Mouse (Mus musculus) embryo, embryonic 9.5 days (tissue): ENCODE data around the gene Zfp704.

Source experiments
- DNase-seq: peaks from one replicate; pipeline ENCODE4 v3.0.0-alpha.2; 2017; ENCODE audit errors: extremely low spot score

Zfp704 gene

DNA sequence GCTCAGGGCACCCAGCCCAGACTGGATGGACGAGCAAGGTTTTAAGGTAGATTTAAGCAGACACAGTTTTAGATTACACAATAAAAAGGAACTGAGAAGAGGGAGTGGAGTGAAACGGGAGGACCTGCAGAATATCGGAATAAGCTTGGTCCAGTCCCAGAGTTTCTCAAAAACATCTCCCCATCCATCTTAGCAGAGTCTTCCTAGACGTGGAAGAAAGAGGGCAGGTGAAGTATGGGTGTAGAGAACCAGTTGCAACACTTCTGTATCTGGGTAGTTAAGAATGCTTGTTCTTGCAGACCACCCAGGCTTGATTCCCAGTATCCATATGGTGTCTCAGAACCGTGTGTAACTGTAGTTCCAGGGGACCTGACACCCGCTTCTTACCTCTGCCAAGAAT lies 149.6 kb downstream of the Zfp704 start:
- DNase-seq = no peak

DNA sequence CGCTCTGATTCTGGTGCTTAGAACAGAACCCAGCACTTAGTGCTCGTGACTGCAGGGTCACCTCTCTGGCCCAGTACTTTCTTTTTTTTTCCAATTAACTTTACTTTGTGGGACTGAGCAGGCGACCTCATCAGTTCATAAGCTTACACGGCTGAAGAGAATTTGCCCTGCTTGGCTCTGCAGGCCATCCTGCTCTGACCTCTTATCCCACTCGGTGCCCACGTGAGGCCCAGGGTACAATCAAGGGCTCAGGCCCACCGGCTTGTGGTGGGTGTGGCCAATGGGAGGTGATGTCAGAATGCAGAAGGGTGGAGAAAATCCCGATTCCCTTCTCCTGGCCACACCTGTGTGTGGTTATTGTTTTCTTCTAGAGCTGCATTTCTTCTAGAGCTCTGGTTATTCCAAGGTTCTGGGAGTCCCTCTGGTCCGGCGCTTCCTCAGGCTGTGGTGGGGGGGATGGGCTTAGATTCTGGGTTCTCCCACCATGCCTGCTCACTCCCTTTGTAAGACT lies 153.4 kb downstream of the Zfp704 start:
- DNase-seq = no peak

DNA sequence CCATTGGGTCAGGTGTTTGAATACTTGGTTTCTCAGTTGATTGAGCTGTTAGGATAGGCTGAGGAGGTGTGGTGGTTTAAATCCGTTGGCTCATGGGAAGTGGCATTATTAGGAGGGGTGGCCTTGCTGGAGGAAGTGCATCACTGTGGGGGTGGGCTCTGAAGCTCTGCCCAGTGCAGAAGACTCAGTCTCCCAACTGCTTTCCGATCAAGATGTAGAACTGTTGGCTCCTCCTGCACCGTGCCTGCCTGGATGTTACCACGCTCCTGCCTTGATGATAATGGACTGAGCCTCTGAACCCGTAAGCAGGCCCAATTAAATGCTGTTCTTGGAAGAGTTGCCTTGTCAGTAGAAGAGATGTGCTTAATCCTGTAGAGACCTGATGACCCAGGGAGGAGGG lies 154.5 kb downstream of the Zfp704 start:
- no peak for DNase-seq

DNA sequence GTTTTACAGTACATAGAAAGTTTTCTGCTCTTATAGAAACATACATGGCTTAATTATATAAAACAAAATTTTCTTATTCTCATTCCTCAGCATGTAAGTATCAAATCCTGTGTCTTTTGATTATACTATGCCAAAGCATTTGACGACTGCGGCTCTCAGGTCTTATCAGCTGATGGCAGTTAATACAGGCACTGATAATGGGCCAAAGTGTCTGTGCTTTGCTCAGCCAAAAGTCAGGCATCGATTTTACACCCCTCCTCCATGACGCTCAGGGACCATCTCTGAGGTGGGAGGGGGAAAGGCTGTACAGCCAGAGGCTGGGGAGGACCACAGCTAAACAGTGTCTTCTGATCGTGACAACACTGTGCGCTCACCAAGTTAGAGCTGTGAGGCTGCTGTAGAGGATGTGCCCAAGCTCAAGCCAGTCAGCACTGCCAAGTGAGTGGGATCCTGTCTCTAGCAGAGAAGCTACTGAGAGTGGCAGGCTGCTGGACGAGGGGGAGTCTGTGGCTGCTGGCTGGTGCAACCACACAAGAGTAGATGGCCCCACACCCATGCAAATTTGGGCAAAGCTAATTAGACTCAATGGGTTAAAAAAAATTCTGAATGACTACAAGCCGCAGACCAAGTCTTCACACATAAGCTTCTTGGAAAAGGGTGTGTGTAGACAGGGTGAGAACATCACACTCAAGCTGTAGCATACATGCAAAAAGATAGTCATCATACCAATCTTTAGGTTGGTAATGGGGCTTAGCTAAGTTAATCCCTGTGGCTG lies 155.1 kb downstream of the Zfp704 start:
- no peak for DNase-seq

DNA sequence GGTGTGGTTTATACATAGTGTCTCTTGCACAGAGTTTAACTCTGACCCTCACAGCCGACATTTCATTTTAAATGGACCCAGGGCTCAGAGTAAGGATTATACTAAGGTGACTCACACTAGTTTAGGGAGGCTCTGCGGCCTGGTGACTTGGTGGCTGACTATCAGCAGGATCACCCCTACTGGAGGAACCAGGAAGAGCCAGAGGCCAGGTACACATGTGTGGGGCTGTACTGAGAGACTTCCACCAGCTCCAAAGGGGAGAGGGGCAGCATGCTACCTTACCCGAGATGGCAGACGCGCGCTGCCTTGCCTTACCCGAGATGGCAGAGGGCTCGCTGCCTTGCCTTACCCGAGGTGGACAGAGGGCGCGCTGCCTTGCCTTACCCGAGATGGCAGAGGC lies 159.4 kb downstream of the Zfp704 start:
- no peak for DNase-seq

DNA sequence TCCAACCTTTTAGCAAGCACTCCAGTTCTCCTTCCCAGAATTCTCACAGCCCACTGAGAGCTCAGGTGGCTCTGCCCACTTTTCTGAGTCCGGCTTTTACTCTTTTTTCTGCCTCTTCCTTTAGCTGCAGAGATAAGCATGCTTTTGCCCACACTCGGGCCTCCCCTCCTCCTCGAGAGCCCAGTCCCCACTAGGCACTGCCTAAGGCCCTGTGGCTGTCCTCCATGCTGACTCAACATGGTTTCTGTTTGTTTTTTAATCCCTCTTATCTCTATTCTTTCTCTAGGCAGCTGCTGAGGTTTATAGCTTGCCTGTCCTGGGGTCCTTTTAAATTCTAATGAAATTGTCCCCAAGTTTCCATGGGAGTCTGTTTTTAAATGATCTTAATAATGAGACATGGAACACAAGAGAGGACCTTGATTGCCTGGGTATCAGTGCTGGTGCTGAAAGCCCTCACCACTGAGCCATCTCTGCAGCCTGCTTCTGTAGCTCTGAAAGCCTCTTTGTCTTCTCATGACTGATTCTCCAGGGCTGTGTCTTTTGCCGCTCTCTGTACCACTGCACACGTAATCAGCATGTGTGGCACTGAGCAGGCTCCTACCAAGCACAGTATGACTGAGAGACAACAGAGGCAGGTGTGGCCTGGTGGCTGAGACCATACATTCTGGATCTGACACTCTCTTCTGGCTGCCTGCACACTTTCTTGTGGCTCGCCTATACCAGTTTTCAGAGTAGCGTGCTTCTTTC lies 160.5 kb downstream of the Zfp704 start:
- DNase-seq = no peak

DNA sequence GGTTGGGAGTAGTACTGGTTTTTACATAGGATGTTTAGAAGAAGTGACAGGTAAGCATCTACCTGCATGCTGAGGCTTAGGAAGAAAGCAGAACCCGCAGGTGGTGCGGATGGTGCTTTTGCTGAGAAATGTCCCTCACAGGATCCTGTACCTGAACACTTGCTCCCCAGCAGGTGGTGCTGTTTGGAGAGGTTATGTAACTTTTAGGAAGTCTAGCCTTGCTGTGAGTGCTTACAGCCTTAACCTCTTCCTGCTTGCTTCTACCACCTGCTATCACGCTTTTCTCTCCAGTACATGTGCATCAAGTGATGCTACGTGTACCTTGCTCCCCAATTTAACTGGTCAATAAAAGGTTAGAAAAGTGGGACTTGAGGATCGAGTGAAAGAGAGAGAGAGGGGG lies 161.3 kb downstream of the Zfp704 start:
- no peak for DNase-seq

DNA sequence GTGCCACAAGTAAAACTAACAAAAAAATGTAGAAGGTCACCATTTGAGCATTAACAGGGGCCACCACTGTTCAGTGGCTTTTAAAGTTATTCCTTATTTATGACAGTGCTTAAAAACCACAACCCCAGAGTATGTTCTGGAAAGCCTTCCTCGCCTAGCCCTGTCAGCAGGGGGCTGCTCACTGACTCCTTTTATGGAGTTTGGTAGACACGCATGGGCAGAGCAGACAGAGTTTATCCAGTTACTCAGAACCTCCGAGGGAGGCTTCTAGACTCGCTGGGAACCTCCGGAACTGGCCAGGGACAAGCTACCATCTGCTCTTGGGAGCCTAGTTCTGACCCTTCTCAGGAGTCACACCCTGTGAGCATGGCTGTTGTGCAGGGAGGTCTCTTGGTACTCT lies 165.3 kb downstream of the Zfp704 start:
- DNase-seq = no peak

DNA sequence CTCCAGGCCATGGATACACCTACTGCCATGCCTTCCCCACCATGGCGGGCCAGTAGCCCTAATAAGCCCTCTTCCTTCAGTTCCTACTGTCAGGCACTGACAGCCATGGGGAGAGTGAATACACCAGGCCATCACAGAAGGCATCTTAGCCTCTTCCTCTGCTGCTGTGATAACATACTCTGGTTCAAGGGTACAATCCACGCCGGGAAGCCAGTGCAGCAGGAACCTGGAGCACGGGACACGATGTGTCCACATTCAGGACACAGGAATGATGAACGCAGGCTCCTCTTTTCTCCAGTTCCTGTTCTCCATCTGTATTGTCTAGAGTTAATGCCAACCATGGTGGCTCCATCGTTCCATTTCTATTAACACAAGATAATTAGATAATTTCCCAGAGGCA lies 165.9 kb downstream of the Zfp704 start:
- DNase-seq = no peak

DNA sequence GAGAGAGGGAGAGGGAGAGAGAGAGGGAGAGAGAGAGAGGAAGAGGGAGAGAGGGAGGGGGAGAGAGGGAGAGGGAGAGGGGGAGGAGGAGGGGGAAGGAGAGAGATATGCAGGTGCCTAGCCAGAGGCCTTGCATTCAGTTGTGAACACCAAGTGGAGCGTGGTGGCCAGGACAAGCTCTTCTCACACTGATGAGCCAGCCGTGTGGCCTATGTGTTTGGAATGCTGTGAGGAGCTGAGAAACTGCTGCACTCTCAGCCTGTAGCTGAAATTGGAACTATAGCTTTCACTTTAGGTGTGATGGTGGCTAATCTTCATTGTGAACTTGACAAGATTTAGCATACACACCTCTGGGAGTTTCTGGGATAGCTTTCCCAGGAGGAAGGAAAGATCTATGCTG lies 166.4 kb downstream of the Zfp704 start:
- DNase-seq = no peak

DNA sequence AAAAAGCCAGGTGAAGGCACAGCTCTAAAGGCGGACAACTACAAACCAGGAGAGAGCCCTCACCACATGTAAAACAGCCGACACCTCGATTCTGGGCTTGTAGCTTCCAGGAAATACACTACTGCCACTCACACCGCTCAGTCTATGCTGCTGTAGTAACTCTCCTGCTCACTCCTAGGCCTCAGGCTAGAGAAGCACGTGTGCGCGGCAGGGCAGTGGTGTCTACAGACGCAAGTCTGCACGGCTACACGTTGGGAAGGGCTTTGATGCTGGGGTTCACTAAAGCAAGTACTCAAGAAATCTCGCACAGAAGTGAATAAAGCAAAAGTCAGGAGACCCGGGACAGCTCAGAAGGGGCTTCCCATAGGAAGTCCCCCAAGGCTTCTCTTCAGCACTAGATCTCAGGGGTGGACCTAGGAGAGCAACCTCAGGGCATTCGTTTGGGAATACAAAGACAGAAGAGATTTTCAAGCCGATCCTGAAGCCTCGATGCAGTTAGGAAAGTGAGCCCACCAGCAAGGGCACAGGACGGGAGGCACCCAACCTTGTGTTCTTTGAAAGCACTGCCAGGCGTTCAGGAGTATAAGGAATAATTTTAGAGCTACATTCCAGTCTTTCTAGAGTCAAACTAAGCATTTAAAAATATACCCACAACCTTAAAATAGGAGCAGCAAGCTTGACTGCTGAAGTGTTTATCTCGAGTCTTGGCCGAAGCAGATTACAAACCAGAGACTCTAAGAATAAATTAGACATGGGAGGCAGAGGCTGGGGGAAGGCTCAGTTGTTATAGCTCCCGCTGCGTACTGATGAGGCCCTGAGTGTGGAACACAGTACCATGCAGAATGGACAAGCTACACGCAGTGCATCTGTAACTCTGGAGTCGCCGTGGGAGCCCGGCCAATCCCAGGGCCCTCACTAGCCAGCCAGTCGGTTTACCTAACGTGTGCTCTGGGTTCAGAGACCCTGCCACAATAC lies 168.0 kb downstream of the Zfp704 start:
- DNase-seq = no peak

DNA sequence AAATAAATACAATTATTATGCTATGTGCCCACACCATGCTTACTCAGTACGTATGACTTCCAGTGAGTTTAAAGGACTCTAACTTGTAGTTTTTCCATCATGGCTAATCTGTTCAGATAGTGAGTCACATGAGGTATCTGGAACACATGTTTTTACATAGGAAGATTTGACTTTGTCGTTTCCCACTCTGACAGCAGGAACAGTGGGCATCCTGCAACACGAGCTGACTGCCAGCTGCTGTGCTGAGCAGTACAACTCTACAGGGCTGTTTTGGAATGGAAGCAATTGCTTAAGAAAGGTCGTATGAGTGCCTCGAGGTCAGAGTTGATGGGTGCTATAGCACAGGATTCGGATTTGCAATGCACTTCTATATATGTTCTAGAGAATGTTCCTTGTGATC lies 169.4 kb downstream of the Zfp704 start:
- DNase-seq = no peak

DNA sequence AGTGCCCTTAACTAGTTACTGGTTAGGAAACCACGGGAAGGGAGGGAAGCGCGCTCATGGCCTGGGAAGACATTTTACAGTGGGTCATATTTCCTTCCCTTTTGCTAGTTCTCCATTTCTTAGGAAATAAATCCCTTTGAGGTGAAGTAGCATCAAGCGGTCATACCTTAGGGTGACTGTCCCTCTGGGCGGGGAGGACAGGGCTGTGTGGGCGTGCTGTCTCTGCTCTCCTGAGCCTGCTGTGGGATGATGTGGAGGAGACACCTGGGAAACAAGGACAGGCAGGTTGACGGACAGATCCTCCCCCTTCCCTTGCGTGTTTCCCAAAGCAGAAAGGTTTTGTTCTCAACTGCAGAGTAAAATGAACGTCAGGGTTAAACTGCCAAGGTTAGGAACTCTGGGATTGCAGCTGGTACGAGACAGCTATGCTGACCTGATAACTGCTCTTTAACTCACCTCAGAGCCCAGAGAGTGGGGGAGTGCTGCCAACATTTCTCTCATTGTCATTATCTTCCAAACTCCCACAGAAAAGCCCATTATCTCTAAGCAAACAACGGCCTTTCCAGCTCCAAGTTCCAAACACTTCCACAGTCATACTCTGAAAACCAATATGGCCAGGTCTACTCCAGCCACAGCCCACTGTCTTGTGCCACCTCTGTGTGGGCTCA lies 170.1 kb downstream of the Zfp704 start:
- DNase-seq = no peak

DNA sequence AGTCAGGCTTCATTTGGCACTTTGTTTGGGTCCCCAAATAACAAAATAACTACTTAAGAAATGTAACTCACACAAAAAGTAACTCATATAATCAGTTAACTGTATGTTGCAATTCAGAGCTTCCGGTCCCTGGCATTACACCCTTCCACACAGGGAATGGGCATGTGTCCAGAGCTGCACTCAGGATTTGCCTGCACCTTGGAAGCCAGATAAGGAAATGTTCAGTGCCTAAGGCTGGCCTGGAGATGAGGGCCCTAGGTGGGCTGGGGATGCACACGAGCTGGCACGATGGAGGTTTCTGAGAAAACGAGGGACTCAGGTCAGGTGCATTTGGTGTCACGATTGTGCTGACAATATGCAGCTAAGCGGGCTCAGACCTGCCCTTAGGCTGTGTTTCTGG lies 173.6 kb downstream of the Zfp704 start:
- no peak for DNase-seq

DNA sequence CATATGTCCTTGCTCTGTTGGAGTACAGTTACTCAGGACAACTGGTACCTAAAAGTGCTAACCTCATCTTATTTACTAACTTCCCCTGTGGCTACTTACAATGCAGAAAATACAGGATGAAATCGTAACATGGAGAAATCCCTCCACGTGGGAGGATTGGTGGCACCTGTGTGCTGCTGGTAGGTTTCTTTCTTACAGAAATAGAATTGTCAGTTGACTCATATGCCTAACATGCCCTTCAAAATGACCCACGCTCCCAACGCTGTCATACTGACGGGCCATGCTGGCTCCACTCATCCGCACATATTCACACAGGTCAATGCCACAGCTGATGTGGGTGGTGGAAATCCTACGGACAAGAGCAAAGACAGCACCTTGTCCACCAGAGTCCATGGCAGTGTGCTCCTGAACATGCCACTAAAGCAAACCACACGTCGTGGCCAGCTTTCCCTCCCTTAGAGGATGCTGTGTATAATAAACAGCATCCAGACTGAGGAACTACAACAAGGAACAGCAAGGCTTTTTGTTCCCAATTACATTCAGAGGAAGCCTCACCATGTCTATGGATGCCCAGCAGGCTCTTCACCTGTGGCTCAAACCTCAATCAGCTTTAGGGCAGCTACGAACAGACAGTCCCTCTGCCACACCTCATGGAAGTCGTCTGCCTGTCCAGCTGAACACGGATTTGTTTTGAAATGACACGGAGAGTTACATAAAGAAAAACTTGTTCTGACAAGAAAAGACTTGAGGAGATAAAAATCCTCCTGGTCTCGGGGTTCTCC lies 175.3 kb downstream of the Zfp704 start:
- no peak for DNase-seq

DNA sequence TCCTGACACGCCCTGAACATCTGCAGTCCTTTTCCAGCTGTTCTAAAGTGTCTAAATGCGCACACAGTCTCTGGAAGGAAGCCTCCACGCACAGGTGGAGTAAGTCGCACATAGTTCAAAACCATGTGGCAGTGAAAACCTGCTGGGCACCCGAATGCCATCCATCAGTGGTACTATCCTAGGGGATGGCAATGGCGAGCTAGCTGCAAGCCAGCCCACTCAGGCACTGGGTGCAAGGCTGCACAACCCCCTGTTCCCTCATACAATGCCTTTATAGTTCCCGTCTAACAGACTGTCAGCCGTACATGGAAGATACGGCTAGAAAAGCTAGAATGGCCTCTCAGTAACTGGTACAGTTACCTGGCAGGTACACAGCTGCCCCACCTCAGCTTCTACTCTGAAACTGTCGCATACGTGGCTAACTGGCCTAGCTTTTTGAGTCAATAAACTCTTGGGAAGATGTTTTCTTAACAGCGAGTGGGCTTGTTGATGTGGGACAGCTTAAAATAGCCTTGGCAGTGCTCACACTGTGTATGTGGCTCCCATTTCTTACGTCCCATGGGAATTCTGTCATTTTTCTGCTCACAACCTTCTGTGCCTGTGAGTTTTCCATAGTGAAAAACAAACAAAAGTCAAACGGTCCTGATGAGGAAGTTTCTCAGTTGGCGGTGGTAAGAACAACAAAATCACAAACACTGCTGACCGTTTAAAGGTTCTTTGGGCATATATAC lies 176.9 kb downstream of the Zfp704 start:
- no peak for DNase-seq

DNA sequence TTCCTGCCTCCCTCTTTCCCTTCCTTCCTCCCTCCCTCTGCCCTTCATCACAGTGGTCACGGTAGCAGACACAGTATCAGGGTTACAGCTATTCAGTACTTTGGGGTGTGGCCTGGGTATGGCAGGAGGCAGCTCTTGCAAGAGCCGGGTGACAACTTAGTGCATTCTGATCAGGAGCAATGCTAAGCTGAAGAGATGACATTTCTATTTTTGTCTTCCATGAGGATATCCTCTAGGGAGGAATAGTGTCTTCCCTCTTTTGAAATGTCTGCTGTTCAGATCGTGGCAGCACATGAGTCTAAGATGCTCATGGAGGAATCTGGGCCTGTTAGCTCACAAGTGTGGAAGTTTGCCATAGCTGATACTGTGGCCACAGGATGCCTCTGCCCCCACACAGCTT lies 177.7 kb downstream of the Zfp704 start:
- DNase-seq = no peak

DNA sequence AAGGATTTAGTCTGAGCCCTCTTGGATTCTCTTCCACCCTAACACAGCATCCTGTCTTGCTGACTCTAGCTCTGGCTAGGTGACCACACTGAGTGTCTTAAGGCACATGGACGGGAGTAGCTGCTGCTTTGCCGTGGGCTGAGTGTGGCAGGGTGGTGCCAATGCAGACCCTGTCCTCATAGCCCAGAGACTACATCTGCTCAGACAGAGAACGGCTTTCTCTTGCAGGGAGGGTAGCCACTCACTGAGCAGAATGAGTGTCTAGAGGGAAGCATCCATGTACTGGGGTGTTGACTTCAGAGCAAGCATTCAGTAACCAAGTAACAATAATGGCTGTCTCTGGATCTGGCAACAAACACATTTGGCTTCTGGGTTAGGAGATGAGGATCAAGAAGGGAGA lies 179.9 kb downstream of the Zfp704 start:
- DNase-seq = no peak

DNA sequence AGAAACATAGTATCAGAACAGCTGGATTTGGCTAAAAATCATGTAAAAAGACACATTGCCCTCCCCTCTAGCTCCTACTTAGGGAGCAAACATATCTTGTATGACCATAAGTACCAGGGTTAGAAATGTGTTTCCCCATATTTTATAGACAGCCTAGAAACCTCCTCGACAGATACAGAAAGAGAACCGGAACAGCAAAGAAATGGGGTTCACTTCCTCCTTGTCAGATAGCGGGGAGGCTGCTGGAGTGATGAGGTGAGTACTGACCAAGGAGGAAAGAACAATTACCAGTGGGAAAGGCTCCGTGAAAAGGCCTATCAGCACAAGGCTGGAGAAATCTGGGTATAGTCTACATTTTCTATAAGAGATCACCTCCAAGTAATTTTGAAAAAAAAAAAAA lies 182.1 kb downstream of the Zfp704 start:
- DNase-seq = no peak

DNA sequence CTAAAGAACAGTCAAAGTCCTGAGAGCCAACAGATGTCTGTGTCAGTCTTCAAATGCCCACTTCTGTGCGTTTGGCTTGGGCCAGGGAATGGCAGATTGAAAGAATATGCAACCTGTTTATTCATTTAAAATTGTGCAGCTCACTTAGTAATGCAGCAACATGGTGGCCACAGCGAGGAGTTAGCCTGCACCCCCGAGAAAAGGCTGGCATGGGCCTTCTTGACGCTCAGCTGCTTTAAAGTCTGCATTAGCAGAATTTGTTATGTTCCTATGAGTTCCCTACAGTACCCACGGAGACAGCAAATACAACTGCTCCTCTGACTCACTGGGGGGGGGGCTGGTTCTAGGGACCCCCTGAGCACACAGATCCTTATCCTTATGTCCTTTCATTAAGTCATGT lies 184.2 kb downstream of the Zfp704 start:
- no peak for DNase-seq
